Mouse (Mus musculus) olfactory bulb, adult 2 months (tissue): ENCODE data around the gene Pank1.

ENCODE experiments used
- CTCF ChIP-seq: fragments of 200-500 bp; IDR thresholded peaks from 2 replicates; pipeline ENCODE4 v1.5.1; 2012; ENCODE audit warnings: low read depth, mild to moderate bottlenecking, low read length, moderate library complexity; ENCODE audit not compliant: insufficient read depth
- POLR2A ChIP-seq: fragments of 200-500 bp; IDR thresholded peaks from 2 replicates; pipeline ENCODE4 v1.6.1; 2012; ENCODE audit warnings: mild to moderate bottlenecking, low read depth, low read length, moderate library complexity; ENCODE audit not compliant: insufficient read depth

GRCm38 (mm10) chr19:34827444-34827843 lies 51.8 kb downstream of the Pank1 start:
- no peak for TF ChIP-seq CTCF
- TF ChIP-seq POLR2A: no peak
